Mouse (Mus musculus): Measurements from ENCODE around the gene Gm20388. TPM values are rescaled to one million over a fixed set of nuclear protein-coding genes. Genes with fewer than 3 reads are reported as not detected.

Gm20388 gene
- total RNA-seq, 2 experiments from 2014 or later, result 2.4 to 2.6 TPM

GRCm38 (mm10) chr8:120374514-120374913, 463.9 kb downstream of the Gm20388 start:
- no peak for TF ChIP-seq CTCF (IDR thresholded peaks at IDR 0.05)
- Histone ChIP-seq H3K27ac (no peak overlapping the region), H3K4me3 (no peak overlapping the region)
- no peak for DNase-seq (ENCODE audit: extremely low spot score in 1 of 2, low spot score in 2 of 2)
- intact Hi-C loops (cut with DNase I), result no loop called here

GRCm38 (mm10) chr8:120375170-120375569, 464.5 kb downstream of the Gm20388 start:
- intact Hi-C loops (cut with DNase I), result no loop called here
- H3K4me3 ChIP-seq, result no peak overlapping the region
- no peak for TF ChIP-seq CTCF (IDR thresholded peaks at IDR 0.05)
- no peak overlapping the region for H3K27ac ChIP-seq
- no peak for DNase-seq (ENCODE audit: extremely low spot score in 1 of 2, low spot score in 2 of 2)

- intact Hi-C loops (cut with DNase I), result no loop called here
- H3K27ac ChIP-seq, result no peak overlapping the region
Observed at GRCm38 (mm10) chr8:120376215-120376614, 465.6 kb downstream of the Gm20388 start.

GRCm38 (mm10) chr8:120376847-120377802, 466.5 kb downstream of the Gm20388 start:
- no peak overlapping the region for H3K27ac ChIP-seq
- intact Hi-C loops (cut with DNase I), result no loop called here
- no peak for TF ChIP-seq CTCF (IDR thresholded peaks at IDR 0.05)
- no peak for DNase-seq (ENCODE audit: extremely low spot score in 1 of 2, low spot score in 2 of 2)
- H3K4me3 ChIP-seq, result no peak overlapping the region

More at GRCm38 (mm10) chr8:120376215-120376614, 465.6 kb downstream of the Gm20388 start:
- DNase-seq (ENCODE audit: extremely low spot score in 1 of 2, low spot score in 2 of 2), result no peak
- no peak overlapping the region for H3K4me3 ChIP-seq
- no peak for TF ChIP-seq CTCF (IDR thresholded peaks at IDR 0.05)

- no peak for TF ChIP-seq CTCF (IDR thresholded peaks at IDR 0.05)
- H3K27ac ChIP-seq, result no peak overlapping the region
- DNase-seq (ENCODE audit: extremely low spot score in 1 of 2, low spot score in 2 of 2), result no peak
- intact Hi-C loops (cut with DNase I), result no loop called here
- no peak overlapping the region for H3K4me3 ChIP-seq
Observed at GRCm38 (mm10) chr8:120377803-120378189, 467.2 kb downstream of the Gm20388 start.

- Histone ChIP-seq H3K27ac (no peak overlapping the region), H3K4me3 (no peak overlapping the region)
- TF ChIP-seq CTCF (IDR thresholded peaks at IDR 0.05), result no peak
- intact Hi-C loops (cut with DNase I), result no loop called here
- no peak for DNase-seq (ENCODE audit: extremely low spot score in 1 of 2, low spot score in 2 of 2)
Observed at GRCm38 (mm10) chr8:120378306-120378705, 467.7 kb downstream of the Gm20388 start.

GRCm38 (mm10) chr8:120379015-120379414, 468.4 kb downstream of the Gm20388 start:
- intact Hi-C loops (cut with DNase I), result no loop called here
- no peak for DNase-seq (ENCODE audit: extremely low spot score in 1 of 2, low spot score in 2 of 2)
- Histone ChIP-seq H3K4me3 (no peak overlapping the region), H3K27ac (no peak overlapping the region)
- no peak for TF ChIP-seq CTCF (IDR thresholded peaks at IDR 0.05)

GRCm38 (mm10) chr8:120381865-120382264, 471.2 kb downstream of the Gm20388 start:
- DNase-seq (ENCODE audit: extremely low spot score in 1 of 2, low spot score in 2 of 2), result no peak
- intact Hi-C loops (cut with DNase I), result loop anchor here (1.0 to 5.0 kb wide), 5 partner anchors 30 to 154 kb away; no protein-coding TSS in a partner anchor
- TF ChIP-seq CTCF (IDR thresholded peaks at IDR 0.05), result no peak
- H3K4me3 ChIP-seq, result no peak overlapping the region
- peak overlapping the region; percentile 72 for H3K27ac ChIP-seq

- intact Hi-C loops (cut with DNase I), result loop anchor here (1.0 to 5.0 kb wide), 6 partner anchors 30 to 154 kb away; no protein-coding TSS in a partner anchor
- Histone ChIP-seq H3K4me3 (no peak overlapping the region), H3K27ac (peak overlapping the region; percentile 72)
- no peak for TF ChIP-seq CTCF (IDR thresholded peaks at IDR 0.05)
- DNase-seq (ENCODE audit: extremely low spot score in 1 of 2, low spot score in 2 of 2), result peak; percentile 86 to 94
Observed at GRCm38 (mm10) chr8:120382436-120383203, 472.0 kb downstream of the Gm20388 start.

- Histone ChIP-seq H3K27ac (peak overlapping the region; percentile 72), H3K4me3 (no peak overlapping the region)
- intact Hi-C loops (cut with DNase I), result loop anchor here (1.0 to 5.0 kb wide), 3 partner anchors 30 to 54 kb away; no protein-coding TSS in a partner anchor
- no peak for DNase-seq (ENCODE audit: extremely low spot score in 1 of 2, low spot score in 2 of 2)
- TF ChIP-seq CTCF (IDR thresholded peaks at IDR 0.05), result no peak
Observed at GRCm38 (mm10) chr8:120383204-120383560, 472.5 kb downstream of the Gm20388 start.

- no peak for TF ChIP-seq CTCF (IDR thresholded peaks at IDR 0.05)
- intact Hi-C loops (cut with DNase I), result loop anchor here (1.0 to 5.0 kb wide), 3 partner anchors 30 to 53 kb away; no protein-coding TSS in a partner anchor
- peak overlapping the region; percentile 72 for H3K27ac ChIP-seq
- no peak for DNase-seq (ENCODE audit: extremely low spot score in 1 of 2, low spot score in 2 of 2)
- H3K4me3 ChIP-seq, result no peak overlapping the region
Observed at GRCm38 (mm10) chr8:120383713-120384112, 473.1 kb downstream of the Gm20388 start.

GRCm38 (mm10) chr8:120384745-120385144, 474.1 kb downstream of the Gm20388 start:
- Histone ChIP-seq H3K27ac (no peak overlapping the region), H3K4me3 (no peak overlapping the region)
- TF ChIP-seq CTCF (IDR thresholded peaks at IDR 0.05), result peak; percentile 45
- DNase-seq (ENCODE audit: extremely low spot score in 1 of 2, low spot score in 2 of 2), result no peak
- intact Hi-C loops (cut with DNase I), result loop anchor here (5.0 kb wide), 1 partner anchor 43 kb away; no protein-coding TSS in a partner anchor
